8 mouse cellular contexts compared by ENCODE assay signal in genomic region chr12:86305635-86306243, GRCm38 (mm10). TPM values are rescaled to one million over a fixed set of nuclear protein-coding genes. Genes with fewer than 3 reads are reported as not detected.
DNase-seq lines count a peak whose midpoint lies in the region; ATAC-seq and TF ChIP-seq lines count a peak whose summit lies in the region.

No protein-coding gene starts in this region.

- TF ChIP-seq CTCF in layer of hippocampus, adult 2 months (conservative IDR thresholded peaks at IDR 0.05): peak; percentile 47

- no peak for TF ChIP-seq POLR2A in limb, embryonic 14.5 days (IDR thresholded peaks at IDR 0.05; ENCODE audit: borderline replicate concordance, extremely low read depth, insufficient read depth, insufficient read length)

- no peaks in the 10 kb centered on the region for H3K9me3 ChIP-seq in limb, embryonic 14.5 days (ENCODE audit: control insufficient read depth, low read length)
- no peaks in the 10 kb centered on the region for H3K9me3 ChIP-seq in midbrain, embryonic 15.5 days

- no peak overlapping the region for H3K27ac ChIP-seq in layer of hippocampus, adult 2 months
- H3K27ac ChIP-seq in limb, embryonic 14.5 days (replicated peaks; ENCODE audit: low read depth, low read length): no peak overlapping the region
- H3K27ac ChIP-seq in midbrain, embryonic 15.5 days: no peak overlapping the region

- peak overlapping the region; percentile 48 for H3K4me2 ChIP-seq in limb, embryonic 14.5 days (replicated peaks; ENCODE audit: low read depth, low read length, severe bottlenecking)
- peak overlapping the region; percentile 22 for H3K4me2 ChIP-seq in midbrain, embryonic 15.5 days

- H3K36me3 ChIP-seq in limb, embryonic 14.5 days (ENCODE audit: control insufficient read depth, insufficient read depth, low read length): no peaks in the 10 kb centered on the region
- no peaks in the 10 kb centered on the region for H3K36me3 ChIP-seq in midbrain, embryonic 15.5 days (replicated peaks)

- ATAC-seq in limb, embryonic 14.5 days (ENCODE audit: low FRiP score, low read depth): no peak
- no peak for ATAC-seq in midbrain, embryonic 15.5 days (replicated peaks)
- ATAC-seq in monocyte, adult 5-6 weeks (replicated peaks; ENCODE audit: insufficient number of reproducible peaks, low FRiP score, low TSS enrichment, poor library complexity, severe bottlenecking): no peak; the same call in 1 of the 2 replicates

- no peak for DNase-seq in layer of hippocampus, adult 2 months (ENCODE audit: low spot score in 2 of 2)
- DNase-seq in layer of hippocampus, adult 9-10 months (ENCODE audit: low spot score): no peak
- DNase-seq in embryo, embryonic 10.5 days (ENCODE audit: low spot score): peak; percentile 63
- DNase-seq in heart, postnatal 4 days: peak; percentile 18
- DNase-seq in limb, embryonic 14.5 days (ENCODE audit: low spot score): no peak
- DNase-seq in Muller cell, postnatal 12 days (ENCODE audit: inconsistent ontology term): no peak

- no peaks in the 10 kb centered on the region for H3K4me1 ChIP-seq in limb, embryonic 14.5 days (ENCODE audit: control insufficient read depth, insufficient read depth, low read length)
- H3K4me1 ChIP-seq in midbrain, embryonic 15.5 days: no peaks in the 10 kb centered on the region

- H3K4me3 ChIP-seq in layer of hippocampus, adult 2 months: no peak overlapping the region
- peak overlapping the region; percentile 29 for H3K4me3 ChIP-seq in limb, embryonic 14.5 days (replicated peaks; ENCODE audit: low read length)
- no peak overlapping the region for H3K4me3 ChIP-seq in midbrain, embryonic 15.5 days

- H3K9ac ChIP-seq in limb, embryonic 14.5 days (ENCODE audit: low read depth, low read length, severe bottlenecking): 0 out of 2 replicates have a peak overlapping the region, but pooled peaks have one; percentile 1
- no peak overlapping the region for H3K9ac ChIP-seq in midbrain, embryonic 15.5 days

- WGBS in limb, embryonic 14.5 days: 28% methylated on average over 15 of the region's 15 CpGs
- 21% methylated on average over 15 of the region's 15 CpGs for WGBS in midbrain, embryonic 15.5 days

- H3K27me3 ChIP-seq in limb, embryonic 14.5 days (ENCODE audit: control insufficient read depth, insufficient read depth, low read length): no peaks in the 10 kb centered on the region
- no peaks in the 10 kb centered on the region for H3K27me3 ChIP-seq in midbrain, embryonic 15.5 days (replicated peaks)

RNA-seq across cellular contexts. Expression of gene Esrrb, which starts 55.2 kb away (rescaled TPM):
- total RNA-seq in layer of hippocampus, adult 2 months (2021): 1 to 10 TPM; 1.2 to 1.4 TPM
- total RNA-seq in heart, postnatal 4 days (2021): 10 to 100 TPM; 12.7 to 15.0 TPM
- polyA plus RNA-seq in limb, embryonic 14.5 days (2012; rRNA removed): 1.8 and 2.0 TPM in 2 replicates
- polyA plus RNA-seq in limb, embryonic 14.5 days (2014; fragmentation: Nextera tagmentation; extraction: Ambion mirVana): 0.61 and 0.91 TPM in 2 replicates
- polyA plus RNA-seq in midbrain, embryonic 15.5 days (2015; fragmentation: Nextera tagmentation; extraction: Ambion mirVana): 4.6 and 5.5 TPM in 2 replicates
- total RNA-seq in monocyte, adult 5-6 weeks (2017): not detected in 3 replicates

Comparison
In these comparisons a context has a peak if more than half of its experiments do, and no peak if none do; other contexts are left out.
1. DNase-seq: peak in embryo, embryonic 10.5 days (single experiment) and heart, postnatal 4 days (single experiment); none in layer of hippocampus, adult 2 months (0 of 2), layer of hippocampus, adult 9-10 months (single experiment), limb, embryonic 14.5 days (single experiment) and Muller cell, postnatal 12 days (single experiment).
2. RNA of gene Esrrb, which starts 55.2 kb away (total RNA-seq): 12.7 to 15.0 TPM in heart, postnatal 4 days; 1.2 to 1.4 TPM in layer of hippocampus, adult 2 months and not detected in monocyte, adult 5-6 weeks; every median in the first group is over 4 times any median in the second.